Mouse (Mus musculus) neural tube, embryonic 13.5 days (tissue): Measurements from ENCODE around the gene Tmem217. TPM values are rescaled to one million over a fixed set of nuclear protein-coding genes. Genes with fewer than 3 reads are reported as not detected.
A peak's percentile ranks its signal among the peaks of the same experiment; 100 is the strongest.
"Not testable (repeated sequence)": the region's sequence is repeated elsewhere in the genome, so short reads cannot be mapped to it uniquely, and the experiment has no call there.

Source experiments
- ATAC-seq: fragments of 200-750 bp; cut with Nextera tagmentation; 2 replicates; pipeline ENCODE4 v1.8.0; 2017; ENCODE audit warnings: low read depth, mild to moderate bottlenecking, moderate TSS enrichment, moderate library complexity
- H3K27ac ChIP-seq: fragments of 300-500 bp; sonication (generic); replicated peaks from 2 replicates; pipeline ENCODE4 v1.5.1; 2015; ENCODE audit warnings: moderate library complexity, mild to moderate bottlenecking, inconsistent platforms
- H3K27me3 ChIP-seq: fragments of 300-500 bp; sonication (generic); 2 replicates; pipeline ENCODE4 v1.6.1; 2015; ENCODE audit warnings: mild to moderate bottlenecking, inconsistent platforms
- H3K36me3 ChIP-seq: fragments of 300-500 bp; sonication (generic); 2 replicates; pipeline ENCODE4 v1.6.1; 2015; ENCODE audit warnings: mild to moderate bottlenecking, inconsistent platforms
- H3K4me1 ChIP-seq: fragments of 300-500 bp; sonication (generic); replicated peaks from 2 replicates; pipeline ENCODE4 v1.6.1; 2015; ENCODE audit warnings: inconsistent platforms
- H3K4me2 ChIP-seq: fragments of 300-500 bp; sonication (generic); 2 replicates; pipeline ENCODE4 v1.6.1; 2015; ENCODE audit warnings: inconsistent platforms, mild to moderate bottlenecking, moderate library complexity
- H3K4me3 ChIP-seq: fragments of 300-500 bp; sonication (generic); 2 replicates; pipeline ENCODE4 v1.5.1; 2015; ENCODE audit warnings: mild to moderate bottlenecking, inconsistent platforms
- H3K9ac ChIP-seq: fragments of 300-500 bp; sonication (generic); 2 replicates; pipeline ENCODE4 v1.6.1; 2015; ENCODE audit warnings: moderate library complexity, mild to moderate bottlenecking, inconsistent platforms
- H3K9me3 ChIP-seq: fragments of 300-500 bp; sonication (generic); 2 replicates; pipeline ENCODE4 v1.6.1; 2016; ENCODE audit warnings: inconsistent platforms
- WGBS: fragments of 180-500 bp; shearing (Covaris S2); methylation state at CpG from one replicate; pipeline ENCODE4 v1.1.7; 2015; 5-methylcytosine and 5-hydroxymethylcytosine counted together
- polyA plus RNA-seq: library from polyadenylated mRNA; unstranded; fragments of >200 nt; fragmentation: Nextera tagmentation; extraction: Ambion mirVana; gene quantifications from 2 replicates; pipeline ENCODE4 v1.2.1, GENCODE M21; 2015

Tmem217 gene
- polyA plus RNA-seq, 1 experiment from 2014 or later, result 1.9 TPM

DNA sequence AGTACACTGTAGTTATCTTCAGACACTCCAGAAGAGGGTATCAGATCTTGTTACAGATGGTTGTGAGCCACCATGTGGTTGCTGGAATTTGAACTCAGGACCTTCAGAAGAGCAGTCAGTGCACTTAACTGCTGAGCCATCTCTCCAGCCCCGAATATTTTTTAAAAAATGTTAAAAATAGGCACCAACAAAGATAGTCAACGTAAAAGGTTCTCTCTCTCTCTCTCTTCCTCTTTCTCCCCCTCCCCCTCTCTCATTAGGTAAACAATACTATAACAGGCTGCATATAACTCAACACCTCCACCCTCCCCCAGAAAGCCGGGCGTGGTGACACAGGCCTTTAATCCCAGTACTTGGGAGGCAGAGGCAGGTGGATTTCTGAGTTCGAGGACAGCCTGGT lies 33.5 kb downstream of the Tmem217 start:
- not testable (repeated sequence) for H3K27me3 ChIP-seq, H3K9me3 ChIP-seq, H3K4me1 ChIP-seq, H3K4me3 ChIP-seq, H3K36me3 ChIP-seq, H3K4me2 ChIP-seq, ATAC-seq, H3K9ac ChIP-seq, H3K27ac ChIP-seq
- 94% methylated on average over 5 of the region's 5 CpGs for WGBS

DNA sequence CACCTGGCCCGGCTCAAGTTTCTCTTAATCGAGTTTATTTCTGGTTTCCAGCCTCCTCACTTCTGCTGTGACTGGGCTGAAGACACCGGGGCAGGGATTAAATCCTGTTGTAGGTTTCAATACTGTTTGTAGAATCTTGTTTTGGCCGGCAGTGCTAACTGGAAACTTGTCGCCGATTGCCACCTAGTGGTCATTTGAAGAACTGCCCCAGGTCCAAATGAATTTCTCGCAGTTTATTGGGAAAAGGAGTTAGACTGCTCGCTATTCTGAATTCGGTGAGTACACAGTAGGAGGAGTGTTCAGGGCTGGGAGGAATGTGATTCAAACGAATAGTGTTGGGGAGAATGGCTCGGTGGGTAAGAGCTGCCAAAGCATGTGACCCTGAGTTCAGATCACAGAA lies 37.8 kb downstream of the Tmem217 start:
- Histone ChIP-seq H3K9me3 (no peaks in the 10 kb centered on the region), H3K4me1 (no peaks in the 10 kb centered on the region; the same call in 1 of the 2 replicates), H3K4me3 (no peak overlapping the region), H3K4me2 (no peak overlapping the region), H3K27ac (no peak overlapping the region), H3K36me3 (no peaks in the 10 kb centered on the region), H3K9ac (no peak overlapping the region), H3K27me3 (no peaks in the 10 kb centered on the region)
- 5% methylated on average over 11 of the region's 11 CpGs for WGBS
- ATAC-seq, result peak; percentile 15; the same call in 1 of the 2 replicates

DNA sequence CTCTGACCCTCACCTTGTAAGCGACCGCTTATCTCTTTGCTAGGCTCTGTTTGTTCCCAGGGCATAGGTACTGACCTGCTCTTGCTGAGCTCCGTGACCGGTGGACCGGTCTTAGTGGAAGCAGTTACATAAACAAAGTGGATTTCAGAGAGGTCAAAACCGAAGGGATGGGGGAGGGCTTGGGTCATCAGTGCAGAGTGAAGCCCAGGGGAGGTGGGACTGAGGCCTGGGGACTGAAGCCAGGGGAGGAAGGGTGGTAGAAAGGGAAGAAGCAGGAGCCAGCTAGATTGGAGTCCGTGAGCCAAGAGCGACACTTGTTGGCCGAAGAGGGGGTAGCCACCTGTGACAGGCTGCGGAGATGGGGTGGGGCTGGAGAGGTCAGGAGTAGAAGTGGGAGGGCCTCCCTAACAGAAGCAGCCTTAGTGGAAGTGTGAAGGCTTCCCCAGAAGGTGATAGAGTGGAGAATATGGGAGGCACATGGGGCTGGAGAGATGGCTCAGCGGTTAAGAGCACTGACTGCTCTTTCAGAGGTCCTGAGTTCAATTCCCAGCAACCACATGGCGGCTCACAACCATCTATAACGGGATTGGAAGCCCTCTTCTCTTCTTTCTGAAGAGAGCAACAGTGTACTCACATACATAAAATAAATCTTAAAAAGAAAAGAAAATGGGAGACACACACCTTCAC lies 39.0 kb downstream of the Tmem217 start:
- 42% methylated on average over 13 of the region's 13 CpGs for WGBS
- no peak overlapping the region for H3K27ac ChIP-seq
- no peaks in the 10 kb centered on the region; the same call in 1 of the 2 replicates for H3K4me1 ChIP-seq
- no peaks in the 10 kb centered on the region for H3K9me3 ChIP-seq
- no peak overlapping the region for H3K4me3 ChIP-seq
- ATAC-seq, result peak; percentile 66
- no peak overlapping the region for H3K4me2 ChIP-seq
- no peak overlapping the region for H3K9ac ChIP-seq
- no peaks in the 10 kb centered on the region for H3K36me3 ChIP-seq
- no peaks in the 10 kb centered on the region for H3K27me3 ChIP-seq

- H3K36me3 ChIP-seq, result no peaks in the 10 kb centered on the region
- WGBS, result 65% methylated on average over 8 of the region's 8 CpGs
- no peak for ATAC-seq
- no peak overlapping the region for H3K9ac ChIP-seq
- H3K4me1 ChIP-seq, result no peaks in the 10 kb centered on the region; the same call in 1 of the 2 replicates
- H3K27me3 ChIP-seq, result no peaks in the 10 kb centered on the region
- no peaks in the 10 kb centered on the region for H3K9me3 ChIP-seq
- no peak overlapping the region for H3K4me2 ChIP-seq
- H3K4me3 ChIP-seq, result no peak overlapping the region
- H3K27ac ChIP-seq, result no peak overlapping the region
These were observed 41.5 kb downstream of the Tmem217 start for GRCm38 (mm10) chr17:29510691-29511090.

DNA sequence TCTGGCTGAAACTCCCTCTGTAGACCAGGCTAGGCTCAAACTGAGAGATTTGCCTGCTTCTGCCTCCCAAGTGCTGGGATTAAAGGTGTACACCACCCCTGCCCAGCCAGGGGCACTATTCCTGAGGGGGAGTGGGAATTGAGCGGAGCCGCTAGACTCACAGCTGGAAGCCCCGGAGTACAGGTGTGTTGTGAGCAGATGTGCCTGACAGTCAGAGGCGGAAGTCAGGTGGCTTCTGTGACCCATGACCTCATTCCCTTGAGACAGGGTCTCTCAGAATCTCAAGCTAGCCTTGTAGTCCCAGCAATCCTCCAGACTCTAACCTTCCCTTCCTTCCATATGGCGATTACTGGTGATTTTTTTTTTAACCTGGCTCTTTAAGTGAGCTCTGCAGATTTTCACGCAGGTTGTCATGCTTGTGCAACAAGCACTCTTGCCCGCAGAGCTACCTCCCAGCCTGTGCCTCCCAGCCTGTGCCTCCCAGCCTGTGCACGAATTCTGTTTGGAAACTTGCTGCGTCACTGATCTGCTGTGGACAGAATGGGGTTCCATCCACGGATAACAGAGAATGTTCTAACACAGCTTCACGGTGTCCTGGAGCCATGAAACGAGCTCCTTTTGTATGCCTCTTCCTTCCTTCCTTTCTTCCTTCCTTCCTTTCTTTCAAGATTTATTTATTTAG lies 43.1 kb downstream of the Tmem217 start:
- no peak for ATAC-seq
- H3K36me3 ChIP-seq, result no peaks in the 10 kb centered on the region
- no peak overlapping the region for H3K4me3 ChIP-seq
- WGBS, result 74% methylated on average over 12 of the region's 12 CpGs
- H3K9me3 ChIP-seq, result no peaks in the 10 kb centered on the region
- no peaks in the 10 kb centered on the region for H3K4me1 ChIP-seq
- no peak overlapping the region for H3K9ac ChIP-seq
- no peaks in the 10 kb centered on the region for H3K27me3 ChIP-seq
- H3K27ac ChIP-seq, result no peak overlapping the region
- H3K4me2 ChIP-seq, result no peak overlapping the region

- ATAC-seq, result no peak
- 77% methylated on average over 5 of the region's 5 CpGs for WGBS
- Histone ChIP-seq H3K27ac (no peak overlapping the region), H3K27me3 (no peaks in the 10 kb centered on the region), H3K4me1 (peaks cover 4% of the 10 kb centered on the region; the same call in 1 of the 2 replicates), H3K4me2 (no peak overlapping the region), H3K9me3 (no peaks in the 10 kb centered on the region), H3K4me3 (no peak overlapping the region), H3K36me3 (no peaks in the 10 kb centered on the region), H3K9ac (no peak overlapping the region)
These were observed 48.5 kb downstream of the Tmem217 start for GRCm38 (mm10) chr17:29503700-29504099.

DNA sequence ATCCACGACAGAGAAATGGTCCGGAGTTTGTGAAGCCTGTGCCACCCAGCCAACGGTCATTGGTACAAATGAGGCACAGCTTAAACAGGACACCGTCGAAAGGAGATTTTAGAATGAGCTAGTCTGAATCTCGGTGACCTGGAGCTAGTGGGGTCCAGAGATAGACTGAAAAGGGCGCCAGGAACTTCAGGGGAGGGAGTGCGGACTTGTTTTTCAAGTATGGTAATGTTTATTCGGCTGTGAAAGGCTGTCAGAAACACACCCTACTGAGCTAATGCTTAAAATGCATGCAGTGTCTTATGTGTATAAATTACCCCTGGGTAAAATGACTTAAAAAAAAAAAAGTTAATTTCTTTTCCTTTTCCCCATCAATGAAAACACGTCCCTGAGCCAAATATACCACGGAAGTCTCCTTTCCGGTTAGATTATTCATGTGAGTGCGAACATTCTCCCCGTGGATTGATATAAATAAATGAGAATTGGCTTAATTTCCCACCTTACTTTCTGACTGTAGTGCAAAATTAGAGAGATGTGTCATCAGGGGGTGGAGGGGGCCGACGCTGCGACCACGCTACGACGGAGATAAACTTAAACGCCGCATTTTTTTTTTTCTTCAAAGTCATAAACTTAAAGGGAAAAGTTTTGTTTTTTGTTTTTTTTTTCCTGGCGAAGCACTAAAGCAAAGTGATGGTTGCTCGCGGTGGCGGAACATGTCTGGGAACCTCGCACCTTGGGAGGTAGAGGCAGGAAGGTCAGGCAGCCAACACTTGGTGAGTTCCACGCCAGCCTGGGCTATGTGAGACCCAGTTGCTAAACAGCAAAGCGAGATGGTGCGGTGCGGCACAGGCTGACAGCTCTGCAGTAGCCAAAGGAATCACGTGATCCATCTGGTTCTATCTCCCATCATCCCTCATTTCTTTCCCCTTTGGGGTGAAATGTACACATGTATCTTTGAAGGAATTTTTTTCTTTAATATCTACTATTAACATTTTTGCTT lies 49.2 kb downstream of the Tmem217 start:
- peaks cover 4% of the 10 kb centered on the region; the same call in 1 of the 2 replicates for H3K4me1 ChIP-seq
- no peaks in the 10 kb centered on the region for H3K36me3 ChIP-seq
- H3K27me3 ChIP-seq, result no peaks in the 10 kb centered on the region
- 25% methylated on average over 32 of the region's 32 CpGs for WGBS
- H3K4me2 ChIP-seq, result peak overlapping the region; percentile 19
- H3K9me3 ChIP-seq, result no peaks in the 10 kb centered on the region
- no peak overlapping the region for H3K9ac ChIP-seq
- no peak for ATAC-seq
- no peak overlapping the region for H3K4me3 ChIP-seq
- H3K27ac ChIP-seq, result no peak overlapping the region

- H3K27ac ChIP-seq, result no peak overlapping the region
- peaks cover 4% of the 10 kb centered on the region; the same call in 1 of the 2 replicates for H3K4me1 ChIP-seq
- H3K9me3 ChIP-seq, result no peaks in the 10 kb centered on the region
- no peak overlapping the region for H3K9ac ChIP-seq
- WGBS, result 87% methylated on average over 7 of the region's 7 CpGs
- H3K4me3 ChIP-seq, result no peak overlapping the region
- H3K27me3 ChIP-seq, result no peaks in the 10 kb centered on the region
- no peak overlapping the region for H3K4me2 ChIP-seq
- no peak for ATAC-seq
- no peaks in the 10 kb centered on the region for H3K36me3 ChIP-seq
These were observed 50.0 kb downstream of the Tmem217 start for GRCm38 (mm10) chr17:29502005-29502668.

GRCm38 (mm10) chr17:29500802-29501469 lies 51.2 kb downstream of the Tmem217 start:
- 80% methylated on average over 17 of the region's 17 CpGs for WGBS

DNA sequence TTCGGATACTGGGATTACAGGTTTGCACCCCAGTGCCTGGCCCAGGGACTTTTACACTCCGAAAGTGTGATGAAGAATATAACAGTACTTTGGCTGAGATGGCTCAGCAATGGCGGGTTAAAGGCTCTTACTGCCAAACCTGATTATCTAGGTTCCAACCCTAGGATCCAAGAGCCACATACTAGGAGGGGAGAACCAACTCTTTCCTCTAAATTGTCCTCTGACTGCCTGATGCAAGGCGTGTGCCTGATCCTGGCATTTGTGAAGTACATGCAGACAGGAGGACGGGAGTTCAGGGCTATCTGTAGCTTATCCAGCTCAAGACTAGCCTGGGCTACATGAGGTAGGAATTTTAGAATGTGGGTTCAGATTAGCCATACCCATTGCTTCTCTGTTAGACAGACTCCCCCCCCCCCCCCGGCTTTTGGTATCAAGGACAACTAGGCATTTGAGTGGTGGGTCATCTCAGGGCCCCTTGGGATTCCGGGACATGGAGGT lies 51.9 kb downstream of the Tmem217 start:
- no peak for ATAC-seq
- Histone ChIP-seq H3K9ac (no peak overlapping the region), H3K36me3 (no peaks in the 10 kb centered on the region), H3K27me3 (no peaks in the 10 kb centered on the region), H3K4me1 (peaks cover 4% of the 10 kb centered on the region; the same call in 1 of the 2 replicates), H3K27ac (no peak overlapping the region), H3K4me2 (no peak overlapping the region), H3K9me3 (no peaks in the 10 kb centered on the region), H3K4me3 (no peak overlapping the region)
- WGBS, result 85% methylated on average over 7 of the region's 7 CpGs

More at GRCm38 (mm10) chr17:29500802-29501469, 51.2 kb downstream of the Tmem217 start:
- Histone ChIP-seq H3K9me3 (no peaks in the 10 kb centered on the region), H3K27me3 (no peaks in the 10 kb centered on the region), H3K36me3 (no peaks in the 10 kb centered on the region), H3K4me1 (peaks cover 4% of the 10 kb centered on the region; the same call in 1 of the 2 replicates), H3K9ac (no peak overlapping the region), H3K27ac (no peak overlapping the region), H3K4me2 (no peak overlapping the region), H3K4me3 (no peak overlapping the region)
- no peak for ATAC-seq

GRCm38 (mm10) chr17:29499511-29499910 lies 52.7 kb downstream of the Tmem217 start:
- no peak for ATAC-seq
- 80% methylated on average over 6 of the region's 6 CpGs for WGBS
- peaks cover 5% of the 10 kb centered on the region; the same call in 1 of the 2 replicates for H3K4me1 ChIP-seq
- no peaks in the 10 kb centered on the region for H3K27me3 ChIP-seq
- H3K9ac ChIP-seq, result no peak overlapping the region
- H3K27ac ChIP-seq, result no peak overlapping the region
- no peak overlapping the region for H3K4me3 ChIP-seq
- peaks cover 3% of the 10 kb centered on the region for H3K36me3 ChIP-seq
- H3K4me2 ChIP-seq, result no peak overlapping the region
- H3K9me3 ChIP-seq, result no peaks in the 10 kb centered on the region
